Mouse (Mus musculus) liver, embryonic 11.5 days (tissue): Measurements from ENCODE around the gene Srsf5. TPM values are rescaled to one million over a fixed set of nuclear protein-coding genes. Genes with fewer than 3 reads are reported as not detected.

Source experiments
- ATAC-seq: fragments of 200-750 bp; cut with Nextera tagmentation; replicated peaks from 2 replicates; pipeline ENCODE4 v1.8.0; 2017; ENCODE audit warnings: moderate number of reproducible peaks, mild to moderate bottlenecking, moderate TSS enrichment, moderate library complexity; ENCODE audit not compliant: low FRiP score
- DNase-seq: peaks from one replicate; pipeline ENCODE4 v3.0.0-alpha.2; 2017; ENCODE audit warnings: low spot score
- H3K27ac ChIP-seq: fragments of 300-500 bp; sonication (generic); 2 replicates; pipeline ENCODE4 v1.5.1; 2014; ENCODE audit warnings: mild to moderate bottlenecking, low read depth, low read length, control low read depth
- H3K27me3 ChIP-seq: fragments of 300-500 bp; sonication (generic); replicated peaks from 2 replicates; pipeline ENCODE4 v1.6.1; 2014; ENCODE audit warnings: low read length, mixed read lengths; ENCODE audit not compliant: control insufficient read depth, insufficient read depth
- H3K36me3 ChIP-seq: fragments of 300-500 bp; sonication (generic); 2 replicates; pipeline ENCODE4 v1.6.1; 2014; ENCODE audit warnings: mild to moderate bottlenecking, low read length, moderate library complexity, mixed read lengths; ENCODE audit not compliant: control insufficient read depth, insufficient read depth
- H3K4me1 ChIP-seq: fragments of 300-500 bp; sonication (generic); replicated peaks from 2 replicates; pipeline ENCODE4 v1.6.1; 2014; ENCODE audit warnings: low read length, mixed read lengths; ENCODE audit not compliant: control insufficient read depth, insufficient read depth
- H3K4me2 ChIP-seq: fragments of 300-500 bp; sonication (generic); 2 replicates; pipeline ENCODE4 v1.6.1; 2014; ENCODE audit warnings: mild to moderate bottlenecking, control low read depth, moderate library complexity
- H3K4me3 ChIP-seq: fragments of 300-500 bp; sonication (generic); 2 replicates; pipeline ENCODE4 v1.5.1; 2014; ENCODE audit warnings: low read depth, low read length, control low read depth
- H3K9ac ChIP-seq: fragments of 300-500 bp; sonication (generic); 2 replicates; pipeline ENCODE4 v1.6.1; 2014; ENCODE audit warnings: low read depth, low read length, control low read depth
- H3K9me3 ChIP-seq: fragments of 300-500 bp; sonication (generic); 2 replicates; pipeline ENCODE4 v1.6.1; 2016; ENCODE audit warnings: low read length, inconsistent platforms, mixed read lengths; ENCODE audit not compliant: control insufficient read depth
- WGBS: fragments of 180-500 bp; shearing (Covaris S2); extraction: QIAGEN DNeasy Blood & Tissue Kit; methylation state at CpG from one replicate; pipeline ENCODE4 v1.1.7; 2014; 5-methylcytosine and 5-hydroxymethylcytosine counted together
- polyA plus RNA-seq: library from polyadenylated mRNA; unstranded; fragments of >200 nt; fragmentation: Nextera tagmentation; extraction: Ambion mirVana; gene quantifications from 2 replicates; pipeline ENCODE4 v1.2.1, GENCODE M21; 2014

Gene Srsf5
- polyA plus RNA-seq, 1 experiment from 2014 or later = 423 TPM

- WGBS = 71% methylated on average over 11 of the region's 11 CpGs
- ATAC-seq = peak; percentile 39; the same call in 1 of the 2 replicates
Observed at GRCm38 (mm10) chr12:80975939-80976671, 30.8 kb downstream of the Srsf5 start.

GRCm38 (mm10) chr12:80982326-80982725 lies 37.0 kb downstream of the Srsf5 start:
- DNase-seq (peak; percentile 74), ATAC-seq (no peak)
- WGBS = 1% methylated on average over 7 of the region's 7 CpGs
- Histone ChIP-seq H3K27ac (no peak overlapping the region), H3K27me3 (no peaks in the 10 kb centered on the region), H3K36me3 (no peaks in the 10 kb centered on the region), H3K4me2 (no peak overlapping the region), H3K9ac (no peak overlapping the region), H3K4me1 (no peaks in the 10 kb centered on the region), H3K9me3 (no peaks in the 10 kb centered on the region), H3K4me3 (no peak overlapping the region)

More at GRCm38 (mm10) chr12:80975939-80976671, 30.8 kb downstream of the Srsf5 start:
- H3K4me2 ChIP-seq = no peak overlapping the region
- no peak overlapping the region for H3K9ac ChIP-seq
- no peak for DNase-seq
- no peaks in the 10 kb centered on the region for H3K4me1 ChIP-seq
- H3K36me3 ChIP-seq = no peaks in the 10 kb centered on the region
- no peaks in the 10 kb centered on the region for H3K27me3 ChIP-seq
- H3K4me3 ChIP-seq = no peak overlapping the region
- no peaks in the 10 kb centered on the region for H3K9me3 ChIP-seq
- peak overlapping the region; percentile 58 for H3K27ac ChIP-seq

GRCm38 (mm10) chr12:80983695-80984094 lies 38.4 kb downstream of the Srsf5 start:
- Histone ChIP-seq H3K9ac (no peak overlapping the region), H3K9me3 (no peaks in the 10 kb centered on the region), H3K4me1 (no peaks in the 10 kb centered on the region), H3K4me2 (no peak overlapping the region), H3K36me3 (no peaks in the 10 kb centered on the region), H3K4me3 (no peak overlapping the region), H3K27me3 (no peaks in the 10 kb centered on the region), H3K27ac (no peak overlapping the region)
- ATAC-seq (no peak), DNase-seq (no peak)
- 72% methylated on average over 9 of the region's 9 CpGs for WGBS

GRCm38 (mm10) chr12:80986628-80987027 lies 41.3 kb downstream of the Srsf5 start:
- Histone ChIP-seq H3K27ac (no peak overlapping the region), H3K4me1 (no peaks in the 10 kb centered on the region), H3K27me3 (no peaks in the 10 kb centered on the region), H3K9me3 (no peaks in the 10 kb centered on the region), H3K4me3 (no peak overlapping the region), H3K36me3 (no peaks in the 10 kb centered on the region), H3K4me2 (no peak overlapping the region), H3K9ac (no peak overlapping the region)
- 76% methylated on average over 4 of the region's 4 CpGs for WGBS
- ATAC-seq = no peak
- no peak for DNase-seq

- Histone ChIP-seq H3K9ac (no peak overlapping the region), H3K27me3 (no peaks in the 10 kb centered on the region), H3K9me3 (no peaks in the 10 kb centered on the region), H3K4me2 (no peak overlapping the region), H3K4me3 (no peak overlapping the region), H3K36me3 (no peaks in the 10 kb centered on the region), H3K27ac (no peak overlapping the region), H3K4me1 (no peaks in the 10 kb centered on the region)
- DNase-seq (no peak), ATAC-seq (no peak; the same call in 1 of the 2 replicates)
- 80% methylated on average over 3 of the region's 3 CpGs for WGBS
Observed at GRCm38 (mm10) chr12:80988286-80988685, 43.0 kb downstream of the Srsf5 start.

- DNase-seq (no peak), ATAC-seq (no peak)
- 0 out of 2 replicates have a peak, but pooled peaks cover 2% of the 10 kb centered on the region for H3K9me3 ChIP-seq
- no peak overlapping the region for H3K4me2 ChIP-seq
- no peaks in the 10 kb centered on the region for H3K27me3 ChIP-seq
- H3K9ac ChIP-seq = no peak overlapping the region
- no peak overlapping the region for H3K27ac ChIP-seq
- no peaks in the 10 kb centered on the region for H3K36me3 ChIP-seq
- no peak overlapping the region for H3K4me3 ChIP-seq
- H3K4me1 ChIP-seq = no peaks in the 10 kb centered on the region
- WGBS = 80% methylated on average over 13 of the region's 13 CpGs
Observed at GRCm38 (mm10) chr12:80990901-80991445, 45.7 kb downstream of the Srsf5 start.

GRCm38 (mm10) chr12:80991806-80992205 lies 46.5 kb downstream of the Srsf5 start:
- ATAC-seq = no peak
- 75% methylated on average over 10 of the region's 10 CpGs for WGBS

GRCm38 (mm10) chr12:80992540-80993122 lies 47.3 kb downstream of the Srsf5 start:
- 79% methylated on average over 8 of the region's 8 CpGs for WGBS

More at GRCm38 (mm10) chr12:80991806-80992205, 46.5 kb downstream of the Srsf5 start:
- Histone ChIP-seq H3K27me3 (no peaks in the 10 kb centered on the region), H3K4me2 (no peak overlapping the region), H3K4me1 (no peaks in the 10 kb centered on the region), H3K4me3 (no peak overlapping the region), H3K9me3 (0 out of 2 replicates have a peak, but pooled peaks cover 2% of the 10 kb centered on the region), H3K27ac (no peak overlapping the region), H3K9ac (no peak overlapping the region), H3K36me3 (no peaks in the 10 kb centered on the region)
- no peak for DNase-seq

More at GRCm38 (mm10) chr12:80992540-80993122, 47.3 kb downstream of the Srsf5 start:
- no peaks in the 10 kb centered on the region for H3K4me1 ChIP-seq
- H3K4me3 ChIP-seq = no peak overlapping the region
- H3K4me2 ChIP-seq = no peak overlapping the region
- no peak overlapping the region for H3K27ac ChIP-seq
- no peak for ATAC-seq
- DNase-seq = no peak
- H3K9me3 ChIP-seq = 0 out of 2 replicates have a peak, but pooled peaks cover 2% of the 10 kb centered on the region
- peaks cover 4% of the 10 kb centered on the region; the same call in 1 of the 2 replicates for H3K27me3 ChIP-seq
- no peaks in the 10 kb centered on the region for H3K36me3 ChIP-seq
- H3K9ac ChIP-seq = no peak overlapping the region
